Mouse (Mus musculus): ENCODE data around the gene Stk32c.

DNA sequence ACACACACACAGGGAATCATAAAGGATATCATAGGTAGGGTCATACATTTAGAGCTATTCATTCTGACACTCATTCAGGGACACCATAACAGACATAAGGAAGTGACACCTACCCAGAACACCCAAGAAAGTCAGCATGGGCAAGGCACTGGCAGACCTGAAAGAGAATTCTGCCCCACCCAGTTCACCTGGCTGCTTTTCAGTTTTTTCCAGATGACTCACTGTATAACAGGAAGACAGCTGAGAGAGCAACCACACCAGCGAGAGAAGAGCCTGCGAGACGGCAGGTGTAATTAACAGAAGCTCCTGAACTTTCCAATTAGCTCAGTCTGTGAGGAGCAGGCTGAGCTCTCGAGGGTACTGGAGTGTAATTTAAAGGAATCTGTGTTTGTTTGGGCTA lies 44.0 kb downstream of the Stk32c start:
- no peak for TF ChIP-seq POLR2A (IDR thresholded peaks at IDR 0.05; ENCODE audit: control insufficient read depth in 1 of 2, insufficient read depth in 1 of 2, low read depth in 1 of 2, low read length in 2 of 2, poor library complexity in 1 of 2)
- TF ChIP-seq CHD1 (IDR thresholded peaks at IDR 0.05; ENCODE audit: low read depth, low read length) = no peak

All from MEL (cell line).